Mouse (Mus musculus) limb, embryonic 13.5 days (tissue): ENCODE data around the gene Hp1bp3. TPM values are rescaled to one million over a fixed set of nuclear protein-coding genes. Genes with fewer than 3 reads are reported as not detected.

Experiments
- ATAC-seq: fragments of 200-750 bp; cut with Nextera tagmentation; 2 replicates; pipeline ENCODE4 v1.8.0; 2017; ENCODE audit warnings: low read depth, moderate number of reproducible peaks, moderate TSS enrichment; ENCODE audit not compliant: low FRiP score
- H3K27ac ChIP-seq: fragments of 300-500 bp; sonication (generic); 2 replicates; pipeline ENCODE4 v1.5.1; 2015; ENCODE audit warnings: inconsistent platforms, mild to moderate bottlenecking, moderate library complexity
- H3K27me3 ChIP-seq: fragments of 300-500 bp; sonication (generic); 2 replicates; pipeline ENCODE4 v1.6.1; 2015; ENCODE audit warnings: mild to moderate bottlenecking, inconsistent platforms
- H3K36me3 ChIP-seq: fragments of 300-500 bp; sonication (generic); 2 replicates; pipeline ENCODE4 v1.6.1; 2015; ENCODE audit warnings: inconsistent platforms, mild to moderate bottlenecking, moderate library complexity
- H3K4me1 ChIP-seq: fragments of 300-500 bp; sonication (generic); 2 replicates; pipeline ENCODE4 v1.6.1; 2015; ENCODE audit warnings: inconsistent platforms
- H3K4me2 ChIP-seq: fragments of 300-500 bp; sonication (generic); replicated peaks from 2 replicates; pipeline ENCODE4 v1.6.1; 2015; ENCODE audit warnings: inconsistent platforms, mild to moderate bottlenecking, moderate library complexity
- H3K4me3 ChIP-seq: fragments of 300-500 bp; sonication (generic); 2 replicates; pipeline ENCODE4 v1.5.1; 2015; ENCODE audit warnings: moderate library complexity, mild to moderate bottlenecking, inconsistent platforms
- H3K9ac ChIP-seq: fragments of 300-500 bp; sonication (generic); 2 replicates; pipeline ENCODE4 v1.6.1; 2015; ENCODE audit warnings: mild to moderate bottlenecking, inconsistent platforms
- H3K9me3 ChIP-seq: fragments of 300-500 bp; sonication (generic); 2 replicates; pipeline ENCODE4 v1.6.1; 2016; ENCODE audit warnings: inconsistent platforms
- WGBS: fragments of 180-500 bp; shearing (Covaris S2); methylation state at CpG from one replicate; pipeline ENCODE4 v1.1.7; 2015; 5-methylcytosine and 5-hydroxymethylcytosine counted together
- polyA plus RNA-seq: library from polyadenylated mRNA; unstranded; fragments of >200 nt; fragmentation: Nextera tagmentation; extraction: Ambion mirVana; gene quantifications from 2 replicates; pipeline ENCODE4 v1.2.1, GENCODE M21; 2015

Hp1bp3 gene
- polyA plus RNA-seq, 1 experiment from 2014 or later = 202 TPM

DNA sequence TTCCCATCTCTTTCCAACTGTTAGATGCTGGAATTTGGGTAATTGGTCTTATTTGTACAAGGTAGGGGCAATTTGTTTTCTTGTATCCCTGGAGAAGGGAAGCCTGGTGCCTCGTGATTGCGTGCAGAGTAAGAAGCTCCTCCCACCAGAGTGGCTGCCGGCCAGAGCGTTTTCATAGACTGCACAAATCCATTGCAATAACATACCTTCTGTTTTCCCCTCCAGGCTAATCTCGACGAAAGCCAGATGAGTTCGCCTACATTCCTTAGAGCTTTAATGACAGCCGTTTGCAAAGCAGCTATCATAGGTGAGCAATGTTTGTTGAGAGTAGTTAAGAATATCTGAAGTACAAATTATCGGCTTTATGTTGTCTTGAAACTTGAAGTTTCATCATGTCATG lies 14.4 kb upstream of the Hp1bp3 start:
- H3K27ac ChIP-seq = no peak overlapping the region
- no peaks in the 10 kb centered on the region for H3K4me1 ChIP-seq
- ATAC-seq = no peak
- no peak overlapping the region for H3K4me3 ChIP-seq
- H3K9ac ChIP-seq = no peak overlapping the region
- H3K36me3 ChIP-seq = peaks cover 93% of the 10 kb centered on the region
- WGBS = 65% methylated on average over 9 of the region's 9 CpGs
- H3K9me3 ChIP-seq = no peaks in the 10 kb centered on the region
- H3K27me3 ChIP-seq = no peaks in the 10 kb centered on the region
- H3K4me2 ChIP-seq = no peak overlapping the region

DNA sequence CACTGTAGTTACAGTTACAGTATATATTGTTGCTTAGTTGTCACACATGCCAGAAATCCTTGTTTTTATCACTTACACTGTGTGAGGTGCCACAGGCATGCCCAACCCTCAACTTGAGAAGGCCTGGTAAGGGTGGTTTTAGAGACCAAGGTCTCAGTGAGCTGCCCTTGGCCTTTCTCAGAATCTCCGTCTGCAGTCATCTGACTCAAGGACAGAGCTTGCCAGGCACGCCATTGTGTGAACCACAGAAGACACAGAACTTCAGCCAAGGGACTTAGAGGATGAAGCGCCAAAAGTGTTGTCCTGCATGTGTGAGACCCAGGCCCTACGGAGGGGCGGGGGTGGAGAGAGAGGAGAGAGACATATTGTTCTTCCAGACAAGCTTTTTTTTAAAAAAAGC lies 6.0 kb upstream of the Hp1bp3 start:
- 94% methylated on average over 5 of the region's 5 CpGs for WGBS
- H3K4me2 ChIP-seq = no peak overlapping the region
- no peaks in the 10 kb centered on the region for H3K9me3 ChIP-seq
- no peak overlapping the region for H3K27ac ChIP-seq
- H3K4me3 ChIP-seq = no peak overlapping the region
- H3K27me3 ChIP-seq = no peaks in the 10 kb centered on the region
- H3K4me1 ChIP-seq = no peaks in the 10 kb centered on the region
- peaks cover 47% of the 10 kb centered on the region for H3K36me3 ChIP-seq
- no peak for ATAC-seq
- no peak overlapping the region for H3K9ac ChIP-seq

DNA sequence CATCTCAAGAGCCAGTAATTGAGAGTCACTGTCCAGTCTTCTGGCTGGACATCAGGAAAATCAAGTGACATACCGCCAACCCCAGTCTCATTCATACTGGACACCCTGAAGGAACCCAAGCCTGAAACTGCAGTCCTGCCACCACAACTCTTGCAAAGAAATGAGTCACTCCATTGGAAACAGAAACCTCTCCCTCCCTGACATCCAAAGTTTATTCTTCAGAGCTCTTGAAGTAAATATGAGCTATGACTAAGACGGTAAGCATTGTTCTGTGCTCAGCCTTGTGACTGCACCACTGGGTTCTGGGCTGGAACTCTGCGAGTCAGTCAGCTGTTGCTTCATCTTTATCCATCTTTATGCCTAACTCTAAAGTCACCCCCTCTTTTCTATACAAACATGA lies 2.2 kb upstream of the Hp1bp3 start:
- WGBS = 89% methylated on average over 3 of the region's 3 CpGs
- ATAC-seq = no peak

GRCm38 (mm10) chr4:138215671-138216199 lies 361 bp upstream of the Hp1bp3 start:
- H3K27ac ChIP-seq = peak overlapping the region; percentile 98
- 47% methylated on average over 13 of the region's 13 CpGs for WGBS
- ATAC-seq = no peak
- peak overlapping the region; percentile 99 for H3K9ac ChIP-seq
- H3K4me1 ChIP-seq = peaks cover 27% of the 10 kb centered on the region
- H3K9me3 ChIP-seq = no peaks in the 10 kb centered on the region
- peak overlapping the region; percentile 77 for H3K4me2 ChIP-seq
- H3K27me3 ChIP-seq = no peaks in the 10 kb centered on the region
- H3K36me3 ChIP-seq = peaks cover 14% of the 10 kb centered on the region
- H3K4me3 ChIP-seq = peak overlapping the region; percentile 97

More for the DNA sequence above, 2.2 kb upstream of the Hp1bp3 start:
- Histone ChIP-seq H3K9ac (no peak overlapping the region), H3K9me3 (no peaks in the 10 kb centered on the region), H3K27ac (no peak overlapping the region), H3K27me3 (no peaks in the 10 kb centered on the region), H3K4me1 (peaks cover 18% of the 10 kb centered on the region), H3K4me2 (no peak overlapping the region), H3K36me3 (peaks cover 19% of the 10 kb centered on the region), H3K4me3 (no peak overlapping the region)

DNA sequence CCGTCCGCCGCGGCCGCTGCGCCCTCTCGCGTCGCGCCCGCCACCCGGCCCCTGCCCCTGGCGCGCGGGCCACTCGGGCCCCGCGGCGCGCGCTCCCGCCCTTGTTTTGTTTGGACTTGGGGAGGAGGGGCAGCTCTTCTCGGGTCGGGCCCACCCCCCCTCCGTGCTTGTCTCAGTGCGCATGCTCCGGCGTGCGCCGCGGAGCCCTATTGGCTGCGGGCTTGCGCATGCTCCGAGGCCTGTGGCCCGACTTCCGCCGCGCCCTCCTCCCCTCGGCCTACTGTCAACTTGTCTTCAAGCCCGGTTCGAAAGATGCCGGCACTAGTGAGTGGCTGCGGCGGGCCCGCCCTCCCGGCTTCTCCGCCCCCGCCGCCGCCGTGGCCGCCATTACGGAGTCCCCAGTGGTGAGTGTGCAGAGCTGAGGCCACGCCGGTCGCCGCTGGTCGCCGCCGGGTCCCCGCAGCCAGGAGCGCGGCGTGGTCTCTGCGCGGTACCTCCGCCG lies 846 bp downstream of the Hp1bp3 start:
- H3K27me3 ChIP-seq = no peaks in the 10 kb centered on the region
- peaks cover 14% of the 10 kb centered on the region for H3K36me3 ChIP-seq
- H3K4me1 ChIP-seq = peaks cover 28% of the 10 kb centered on the region
- peak; percentile 97 for ATAC-seq
- H3K4me2 ChIP-seq = peak overlapping the region; percentile 94
- H3K27ac ChIP-seq = peak overlapping the region; percentile 98
- peak overlapping the region; percentile 99 for H3K9ac ChIP-seq
- no peaks in the 10 kb centered on the region for H3K9me3 ChIP-seq
- H3K4me3 ChIP-seq = peak overlapping the region; percentile 97
- WGBS = under 1% methylated on average over 54 of the region's 68 CpGs

GRCm38 (mm10) chr4:138217441-138217840 lies 1.3 kb downstream of the Hp1bp3 start:
- no peaks in the 10 kb centered on the region for H3K9me3 ChIP-seq
- peak overlapping the region; percentile 97 for H3K4me3 ChIP-seq
- H3K4me1 ChIP-seq = peaks cover 28% of the 10 kb centered on the region
- WGBS = under 1% methylated on average over 36 of the region's 36 CpGs
- peak overlapping the region; percentile 98 for H3K9ac ChIP-seq
- peak overlapping the region; percentile 94 for H3K4me2 ChIP-seq
- H3K27ac ChIP-seq = peak overlapping the region; percentile 89
- H3K27me3 ChIP-seq = no peaks in the 10 kb centered on the region
- H3K36me3 ChIP-seq = peaks cover 19% of the 10 kb centered on the region
- no peak for ATAC-seq

DNA sequence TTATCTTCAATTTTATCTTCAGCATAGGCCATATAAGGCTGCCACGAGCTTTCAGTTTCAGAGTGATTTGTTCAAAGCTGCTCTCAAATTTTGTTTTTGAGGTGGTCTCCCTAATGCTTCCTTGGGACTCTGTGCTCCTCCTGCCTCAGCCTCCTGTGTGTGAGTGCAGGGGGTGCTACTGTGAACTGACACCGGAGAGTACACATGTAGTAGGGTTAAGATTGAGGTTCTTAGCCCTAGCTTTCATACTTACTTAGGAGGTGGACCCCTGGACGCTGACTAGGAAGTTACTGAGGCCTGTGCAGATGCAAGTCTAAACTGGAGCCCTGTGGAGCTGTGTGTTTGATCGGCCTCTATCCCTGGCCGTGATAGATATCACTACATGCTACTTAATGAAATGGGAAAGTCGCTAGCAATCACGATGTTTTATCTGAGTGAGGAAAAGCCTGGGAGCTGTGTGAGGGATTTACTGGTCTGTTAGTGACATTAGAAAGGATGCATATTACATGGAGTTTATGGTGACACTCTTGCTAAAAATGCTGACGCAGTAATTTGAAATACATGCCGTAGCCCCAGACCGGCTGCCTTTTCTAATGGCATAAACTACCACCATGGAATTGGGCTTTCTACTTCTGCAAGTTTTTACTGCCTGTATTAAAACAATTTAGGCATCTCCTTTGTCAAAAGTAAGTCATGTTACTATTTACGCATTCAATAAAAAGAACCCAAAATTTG lies 2.0 kb downstream of the Hp1bp3 start:
- WGBS = 85% methylated on average over 11 of the region's 11 CpGs
- no peak overlapping the region for H3K27ac ChIP-seq

DNA sequence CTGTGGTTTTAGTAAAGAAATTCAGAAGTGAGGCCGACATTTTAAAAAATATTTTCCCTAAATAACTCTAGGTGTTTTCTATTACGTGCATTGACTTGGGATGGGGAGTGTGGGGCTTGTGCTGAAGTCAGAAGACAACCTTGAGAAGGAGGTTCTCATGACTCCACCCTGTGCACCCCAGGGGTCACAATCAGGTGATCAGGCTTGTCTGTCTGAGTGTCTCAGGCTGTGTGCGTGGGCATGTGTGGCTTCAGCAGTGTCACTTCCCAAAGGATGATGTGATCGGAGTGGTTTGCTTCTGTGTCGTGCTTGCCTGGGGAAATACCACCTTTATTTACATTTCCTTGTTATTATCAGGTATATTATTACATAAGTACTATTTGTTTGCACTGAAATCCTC lies 3.2 kb downstream of the Hp1bp3 start:
- ATAC-seq = no peak
- H3K27ac ChIP-seq = no peak overlapping the region
- 0 out of 2 replicates have a peak overlapping the region, but pooled peaks have one; percentile 2 for H3K9ac ChIP-seq
- no peak overlapping the region for H3K4me3 ChIP-seq
- no peaks in the 10 kb centered on the region for H3K9me3 ChIP-seq
- H3K4me1 ChIP-seq = peaks cover 35% of the 10 kb centered on the region
- WGBS = 91% methylated on average over 5 of the region's 5 CpGs
- H3K4me2 ChIP-seq = peak overlapping the region; percentile 4; the same call in 1 of the 2 replicates
- no peaks in the 10 kb centered on the region for H3K27me3 ChIP-seq
- peaks cover 38% of the 10 kb centered on the region for H3K36me3 ChIP-seq

More for the DNA sequence above, 2.0 kb downstream of the Hp1bp3 start:
- H3K9ac ChIP-seq = peak overlapping the region; percentile 98
- H3K9me3 ChIP-seq = no peaks in the 10 kb centered on the region
- peak overlapping the region; percentile 97 for H3K4me3 ChIP-seq
- no peaks in the 10 kb centered on the region for H3K27me3 ChIP-seq
- no peak for ATAC-seq
- peak overlapping the region; percentile 94 for H3K4me2 ChIP-seq
- peaks cover 30% of the 10 kb centered on the region for H3K4me1 ChIP-seq
- peaks cover 26% of the 10 kb centered on the region for H3K36me3 ChIP-seq

- Histone ChIP-seq H3K9ac (no peak overlapping the region), H3K27ac (no peak overlapping the region), H3K4me2 (no peak overlapping the region), H3K9me3 (no peaks in the 10 kb centered on the region), H3K36me3 (peaks cover 48% of the 10 kb centered on the region), H3K4me1 (peaks cover 31% of the 10 kb centered on the region), H3K27me3 (no peaks in the 10 kb centered on the region), H3K4me3 (no peak overlapping the region)
- 82% methylated on average over 7 of the region's 7 CpGs for WGBS
- ATAC-seq = no peak
Observed at GRCm38 (mm10) chr4:138220761-138221160, 4.7 kb downstream of the Hp1bp3 start.

GRCm38 (mm10) chr4:138221406-138221805 lies 5.3 kb downstream of the Hp1bp3 start:
- H3K27ac ChIP-seq = no peak overlapping the region
- H3K4me3 ChIP-seq = no peak overlapping the region
- no peaks in the 10 kb centered on the region for H3K9me3 ChIP-seq
- H3K4me1 ChIP-seq = peaks cover 29% of the 10 kb centered on the region
- H3K36me3 ChIP-seq = peaks cover 55% of the 10 kb centered on the region
- WGBS = 92% methylated on average over 5 of the region's 5 CpGs
- no peak overlapping the region for H3K9ac ChIP-seq
- no peak for ATAC-seq
- no peaks in the 10 kb centered on the region for H3K27me3 ChIP-seq
- H3K4me2 ChIP-seq = no peak overlapping the region

GRCm38 (mm10) chr4:138222396-138222795 lies 6.3 kb downstream of the Hp1bp3 start:
- Histone ChIP-seq H3K4me1 (peaks cover 29% of the 10 kb centered on the region), H3K27ac (no peak overlapping the region), H3K9ac (no peak overlapping the region), H3K27me3 (no peaks in the 10 kb centered on the region), H3K9me3 (no peaks in the 10 kb centered on the region), H3K4me3 (no peak overlapping the region), H3K36me3 (peaks cover 63% of the 10 kb centered on the region), H3K4me2 (no peak overlapping the region)
- 88% methylated on average over 5 of the region's 5 CpGs for WGBS
- no peak for ATAC-seq

GRCm38 (mm10) chr4:138223623-138224022 lies 7.5 kb downstream of the Hp1bp3 start:
- Histone ChIP-seq H3K27me3 (no peaks in the 10 kb centered on the region), H3K27ac (no peak overlapping the region), H3K4me3 (no peak overlapping the region), H3K4me1 (peaks cover 19% of the 10 kb centered on the region), H3K4me2 (no peak overlapping the region), H3K36me3 (peaks cover 72% of the 10 kb centered on the region), H3K9ac (no peak overlapping the region), H3K9me3 (no peaks in the 10 kb centered on the region)
- 60% methylated on average over 10 of the region's 10 CpGs for WGBS
- ATAC-seq = no peak
